Mouse (Mus musculus) MEL (cell line): ENCODE results near the gene Lpxn. TPM values are rescaled to one million over a fixed set of nuclear protein-coding genes. Genes with fewer than 3 reads are reported as not detected.

Experiments
- DNase-seq: peaks from one replicate; pipeline ENCODE4 v3.0.0; 2011; ENCODE audit warnings: low read depth, low spot score
- H3K27ac ChIP-seq: 2 replicates; pipeline ENCODE4 v1.5.1; 2012; ENCODE audit warnings: low read depth, mild to moderate bottlenecking, control low read depth, low read length, moderate library complexity; ENCODE audit not compliant: control insufficient read depth
- H3K27me3 ChIP-seq, 2 experiments: fragments of 150-350 bp in 1 of 2; sonication (generic) in 1 of 2; 2 replicates each; pipeline ENCODE4 v1.6.1; 2012; ENCODE audit warnings: low read length in 2 of 2, mild to moderate bottlenecking in 2 of 2, improper control_type of control experiment in 1 of 2, moderate library complexity in 1 of 2; ENCODE audit not compliant: insufficient read depth in 2 of 2, control insufficient read depth in 1 of 2
- H3K36me3 ChIP-seq, 2 experiments: 2 replicates each; pipeline ENCODE4 v1.6.1; 2012 to 2014; ENCODE audit warnings: low read length in 2 of 2, improper control_type of control experiment in 1 of 2, inconsistent platforms in 1 of 2, mild to moderate bottlenecking in 1 of 2; ENCODE audit not compliant: insufficient read depth in 2 of 2, control insufficient read depth in 1 of 2
- H3K4me1 ChIP-seq, 2 experiments: fragments of 150-350 bp in 1 of 2; sonication (generic) in 1 of 2; 2 replicates each; pipeline ENCODE4 v1.6.1; 2012; ENCODE audit warnings: low read length in 2 of 2, improper control_type of control experiment in 1 of 2, mild to moderate bottlenecking in 1 of 2; ENCODE audit not compliant: insufficient read depth in 2 of 2, control insufficient read depth in 1 of 2
- H3K4me3 ChIP-seq, 2 experiments: fragments of 150-350 bp in 1 of 2; sonication (generic) in 1 of 2; 2 replicates each; pipeline ENCODE4 v1.5.1; 2012; ENCODE audit warnings: low read depth in 2 of 2, low read length in 2 of 2, mild to moderate bottlenecking in 2 of 2, moderate library complexity in 2 of 2, control low read depth in 1 of 2, improper control_type of control experiment in 1 of 2; ENCODE audit not compliant: control insufficient read depth in 1 of 2, insufficient read depth in 1 of 2
- H3K79me2 ChIP-seq: 2 replicates; pipeline ENCODE4 v1.6.1; 2012; ENCODE audit warnings: mild to moderate bottlenecking, low read length, moderate library complexity; ENCODE audit not compliant: control insufficient read depth, poor library complexity, insufficient read depth
- H3K9ac ChIP-seq: 2 replicates; pipeline ENCODE4 v1.6.1; 2012; ENCODE audit warnings: low read depth, mild to moderate bottlenecking, control low read depth, low read length, moderate library complexity; ENCODE audit not compliant: control insufficient read depth, poor library complexity, severe bottlenecking
- H3K9me3 ChIP-seq: fragments of 150-350 bp; sonication (generic); replicated peaks from 2 replicates; pipeline ENCODE4 v1.6.1; 2012; ENCODE audit warnings: mild to moderate bottlenecking, low read length, improper control_type of control experiment, moderate library complexity; ENCODE audit not compliant: insufficient read depth
- CHD2 ChIP-seq: IDR thresholded peaks from 2 replicates; pipeline ENCODE4 v1.6.1; 2011; ENCODE audit warnings: low read length, improper control_type of control experiment
- E2F4 ChIP-seq: IDR thresholded peaks from 2 replicates; pipeline ENCODE4 v1.6.1; 2011; ENCODE audit warnings: low read depth, low read length, improper control_type of control experiment, borderline replicate concordance
- ELF1 ChIP-seq: IDR thresholded peaks from 2 replicates; pipeline ENCODE4 v1.6.1; 2014; ENCODE audit warnings: low read depth, mild to moderate bottlenecking, inconsistent platforms, low read length, improper control_type of control experiment, moderate library complexity
- EP300 ChIP-seq, 2 experiments: IDR thresholded peaks; 2 replicates each; pipeline ENCODE4 v1.6.1; 2011; ENCODE audit warnings: improper control_type of control experiment in 2 of 2, low read length in 2 of 2, low read depth in 1 of 2, mild to moderate bottlenecking in 1 of 2
- ETS1 ChIP-seq: IDR thresholded peaks from 2 replicates; pipeline ENCODE4 v1.6.1; 2012; ENCODE audit warnings: low read depth, mild to moderate bottlenecking, inconsistent platforms, low read length, improper control_type of control experiment, moderate library complexity
- GABPA ChIP-seq: IDR thresholded peaks from 2 replicates; pipeline ENCODE4 v1.6.1; 2012; ENCODE audit warnings: low read depth, mild to moderate bottlenecking, inconsistent platforms, low read length, improper control_type of control experiment, moderate library complexity
- GATA1 ChIP-seq: IDR thresholded peaks from 2 replicates; pipeline ENCODE4 v1.6.1; 2011; ENCODE audit warnings: low read depth, low read length, improper control_type of control experiment
- HCFC1 ChIP-seq: IDR thresholded peaks from 2 replicates; pipeline ENCODE4 v1.6.1; 2012; ENCODE audit warnings: low read depth, mild to moderate bottlenecking, inconsistent platforms, low read length, improper control_type of control experiment, moderate library complexity
- JUND ChIP-seq: IDR thresholded peaks from 2 replicates; pipeline ENCODE4 v1.6.1; 2011; ENCODE audit warnings: low read depth, mild to moderate bottlenecking, improper control_type of control experiment, low read length
- MAX ChIP-seq: IDR thresholded peaks from 2 replicates; pipeline ENCODE4 v1.6.1; 2011; ENCODE audit warnings: low read length, improper control_type of control experiment
- MAZ ChIP-seq: IDR thresholded peaks from 2 replicates; pipeline ENCODE4 v1.6.1; 2012; ENCODE audit warnings: low read depth, mild to moderate bottlenecking, inconsistent platforms, low read length, improper control_type of control experiment
- MXI1 ChIP-seq: IDR thresholded peaks from 2 replicates; pipeline ENCODE4 v1.6.1; 2011; ENCODE audit warnings: mild to moderate bottlenecking, low read depth, low read length, improper control_type of control experiment
- MYB ChIP-seq: IDR thresholded peaks from 2 replicates; pipeline ENCODE4 v1.6.1; 2011; ENCODE audit warnings: mild to moderate bottlenecking, low read depth, low read length, improper control_type of control experiment
- MYC ChIP-seq: IDR thresholded peaks from 2 replicates; pipeline ENCODE4 v1.6.1; 2011; ENCODE audit warnings: low read depth, mild to moderate bottlenecking, low read length, improper control_type of control experiment, moderate library complexity
- NELFE ChIP-seq: IDR thresholded peaks from 2 replicates; pipeline ENCODE4 v1.6.1; 2011; ENCODE audit warnings: low read depth, low read length, improper control_type of control experiment
- NRF1 ChIP-seq: IDR thresholded peaks from 2 replicates; pipeline ENCODE4 v1.6.1; 2014; ENCODE audit warnings: low read depth, mild to moderate bottlenecking, inconsistent platforms, low read length, improper control_type of control experiment, moderate library complexity; ENCODE audit not compliant: poor library complexity, insufficient read depth, severe bottlenecking
- POLR2AphosphoS2 ChIP-seq: IDR thresholded peaks from 2 replicates; pipeline ENCODE4 v1.6.1; 2011; ENCODE audit warnings: low read length, improper control_type of control experiment
- POLR2AphosphoS5 ChIP-seq: IDR thresholded peaks from 2 replicates; pipeline ENCODE4 v1.6.1; 2012; ENCODE audit warnings: low read depth, borderline replicate concordance, mild to moderate bottlenecking, inconsistent platforms, low read length, moderate library complexity, mixed read lengths
- SIN3A ChIP-seq: IDR thresholded peaks from 2 replicates; pipeline ENCODE4 v1.6.1; 2012; ENCODE audit warnings: low read length, improper control_type of control experiment, inconsistent platforms
- TCF12 ChIP-seq: IDR thresholded peaks from 2 replicates; pipeline ENCODE4 v1.6.1; 2014; ENCODE audit warnings: low read depth, mild to moderate bottlenecking, inconsistent platforms, low read length, improper control_type of control experiment, moderate library complexity
- UBTF ChIP-seq: IDR thresholded peaks from 2 replicates; pipeline ENCODE4 v1.6.1; 2012; ENCODE audit warnings: low read depth, mild to moderate bottlenecking, inconsistent platforms, low read length, improper control_type of control experiment, moderate library complexity, borderline replicate concordance; ENCODE audit not compliant: insufficient read depth
- ZC3H11A ChIP-seq: IDR thresholded peaks from 2 replicates; pipeline ENCODE4 v1.6.1; 2012; ENCODE audit warnings: low read depth, mild to moderate bottlenecking, inconsistent platforms, low read length, improper control_type of control experiment
- polyA plus RNA-seq, 2 experiments: library from polyadenylated mRNA; stranded (reverse) in 1 of 2; unstranded in 1 of 2; fragments of >175 nt in 1 of 2; fragments of >200 nt in 1 of 2; gene quantifications; 2 replicates each; pipeline versions ENCODE4 v1.2.1 to v1.2.4; 2012; ENCODE audit warnings: low replicate concordance in 2 of 2, low read depth in 1 of 2; ENCODE audit not compliant: insufficient read length in 2 of 2, insufficient read depth in 1 of 2, missing spikeins in 1 of 2
- total RNA-seq: library from RNA; depleted of rRNA; stranded (reverse); fragments of 300-350 nt; gene quantifications from 2 replicates; pipeline ENCODE4 v1.2.3, GENCODE M21; 2012

The Lpxn gene
- total and polyA plus RNA-seq, 3 experiments, result 9.9 to 12.3 TPM; not detected in 1

- Histone ChIP-seq H3K36me3 (no peaks in the 10 kb centered on the region), H3K4me3 (no peak overlapping the region), H3K4me1 (no peaks in the 10 kb centered on the region), H3K9ac (no peak overlapping the region), H3K79me2 (no peaks in the 10 kb centered on the region), H3K27me3 (no peaks in the 10 kb centered on the region; a peak in 2 of 4 replicates), H3K9me3 (no peaks in the 10 kb centered on the region), H3K27ac (no peak overlapping the region)
- DNase-seq, result no peak
- TF ChIP-seq EP300 (IDR thresholded peaks at IDR 0.05; ENCODE audit: low read depth in 1 of 2, low read length in 2 of 2) (no peak), MYC (no peak), NELFE (no peak), GABPA (no peak), MYB (no peak), E2F4 (no peak), JUND (no peak), UBTF (no peak), TCF12 (no peak), MAZ (no peak), ZC3H11A (no peak)
These were observed 39.7 kb upstream of the Lpxn start for GRCm38 (mm10) chr19:12756286-12756685.

GRCm38 (mm10) chr19:12758936-12759478 lies 37.0 kb upstream of the Lpxn start:
- no peak for TF ChIP-seq GATA1
- no peak for TF ChIP-seq ETS1
- TF ChIP-seq HCFC1, result no peak
- TF ChIP-seq POLR2AphosphoS5, result no peak
- TF ChIP-seq MXI1, result no peak
- TF ChIP-seq MAX, result no peak
- TF ChIP-seq NRF1, result no peak
- no peak for TF ChIP-seq CHD2
- no peak for TF ChIP-seq NELFE
- TF ChIP-seq ELF1, result no peak
- TF ChIP-seq SIN3A, result no peak
- no peak for TF ChIP-seq JUND
- TF ChIP-seq GABPA, result no peak
- no peak for TF ChIP-seq POLR2AphosphoS2
- Histone ChIP-seq H3K9ac (no peak overlapping the region), H3K4me1 (no peaks in the 10 kb centered on the region), H3K27me3 (no peaks in the 10 kb centered on the region; a peak in 2 of 4 replicates), H3K4me3 (no peak overlapping the region), H3K79me2 (no peaks in the 10 kb centered on the region), H3K27ac (no peak overlapping the region), H3K9me3 (no peaks in the 10 kb centered on the region), H3K36me3 (peaks cover 0 to 1% of the 10 kb centered on the region in 2 experiments; a peak in 1 of 4 replicates)
- no peak for DNase-seq
